Mouse (Mus musculus) hindbrain, embryonic 12.5 days (tissue): ENCODE data around the gene Vmn1r101. TPM values are rescaled to one million over a fixed set of nuclear protein-coding genes. Genes with fewer than 3 reads are reported as not detected.
"Not testable (repeated sequence)": the region's sequence is repeated elsewhere in the genome, so short reads cannot be mapped to it uniquely, and the experiment has no call there.

Experiments used
- ATAC-seq: fragments of 200-750 bp; cut with Nextera tagmentation; 2 replicates; pipeline ENCODE4 v1.8.0; 2017; ENCODE audit warnings: moderate TSS enrichment; ENCODE audit not compliant: low FRiP score
- H3K27ac ChIP-seq: fragments of 300-500 bp; sonication (generic); 2 replicates; pipeline ENCODE4 v1.5.1; 2016; ENCODE audit warnings: mild to moderate bottlenecking
- H3K27me3 ChIP-seq: fragments of 300-500 bp; sonication (generic); 2 replicates; pipeline ENCODE4 v1.6.1; 2016; ENCODE audit warnings: mild to moderate bottlenecking
- H3K36me3 ChIP-seq: fragments of 300-500 bp; sonication (generic); 2 replicates; pipeline ENCODE4 v1.6.1; 2016; ENCODE audit warnings: mild to moderate bottlenecking
- H3K4me1 ChIP-seq: fragments of 300-500 bp; sonication (generic); 2 replicates; pipeline ENCODE4 v1.6.1; 2016
- H3K4me2 ChIP-seq: fragments of 300-500 bp; sonication (generic); replicated peaks from 2 replicates; pipeline ENCODE4 v1.6.1; 2016; ENCODE audit warnings: mild to moderate bottlenecking
- H3K4me3 ChIP-seq: fragments of 300-500 bp; sonication (generic); 2 replicates; pipeline ENCODE4 v1.5.1; 2016; ENCODE audit warnings: mild to moderate bottlenecking
- H3K9ac ChIP-seq: fragments of 300-500 bp; sonication (generic); 2 replicates; pipeline ENCODE4 v1.6.1; 2016; ENCODE audit warnings: mild to moderate bottlenecking, moderate library complexity
- H3K9me3 ChIP-seq: fragments of 300-500 bp; sonication (generic); replicated peaks from 2 replicates; pipeline ENCODE4 v1.6.1; 2016; ENCODE audit warnings: mild to moderate bottlenecking
- WGBS: fragments of 180-500 bp; shearing (Covaris S2); methylation state at CpG from one replicate; pipeline ENCODE4 v1.1.7; 2016; 5-methylcytosine and 5-hydroxymethylcytosine counted together
- polyA plus RNA-seq: library from polyadenylated mRNA; unstranded; fragments of >200 nt; fragmentation: Nextera tagmentation; extraction: Ambion mirVana; gene quantifications from 2 replicates; pipeline ENCODE4 v1.2.1, GENCODE M21; 2016

Gene Vmn1r101
- polyA plus RNA-seq, result not detected in 2 replicates

DNA sequence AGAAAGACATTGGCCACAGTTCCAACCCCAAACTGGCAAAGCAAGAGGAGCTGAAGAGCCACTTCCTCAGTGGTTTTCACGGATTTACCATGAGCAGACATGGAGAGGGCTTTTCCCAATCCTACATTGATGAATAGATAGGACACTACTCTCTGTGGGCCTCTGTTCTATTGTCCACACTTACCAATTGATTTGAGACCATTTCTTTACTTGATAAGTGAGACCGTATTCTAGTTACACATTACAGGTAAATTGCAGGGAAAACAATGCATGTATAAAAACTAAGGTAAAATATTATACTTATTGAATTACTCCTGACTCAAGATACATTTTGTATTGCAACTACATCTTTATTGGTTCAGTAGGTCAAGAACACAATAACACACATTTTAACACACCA is at the start of gene Vmn1r101:
Gene Vmn1r101, minus strand, starts transcription at position 101 of the 400 bp plus-strand sequence.
- no CpG with 5 or more reads among the region's 2 CpGs for WGBS

DNA sequence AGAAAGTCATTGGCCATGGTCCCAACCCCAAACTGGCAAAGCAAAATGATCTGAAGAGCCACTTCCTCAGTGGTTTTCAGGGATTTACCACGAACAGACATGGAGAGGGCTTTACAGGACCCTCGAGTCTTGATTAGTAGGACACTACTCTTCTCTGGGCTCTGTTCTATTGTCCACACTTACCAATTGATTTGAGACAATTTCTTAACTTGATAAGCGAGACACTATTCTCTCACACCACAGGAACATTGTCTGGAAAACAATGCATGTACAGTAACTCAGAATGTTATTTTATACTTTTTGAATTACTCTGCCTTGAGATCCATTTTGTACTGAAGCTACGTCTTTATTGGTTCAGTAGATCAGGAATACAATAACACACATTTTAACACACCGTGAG is 32.4 kb upstream of the Vmn1r101 start, which contains the start of gene Gm10670:
Gene Gm10670, minus strand, starts transcription at position 101 of the 400 bp plus-strand sequence.
- H3K4me2 ChIP-seq, H3K4me1 ChIP-seq, H3K27ac ChIP-seq, ATAC-seq, H3K9ac ChIP-seq, H3K27me3 ChIP-seq, H3K36me3 ChIP-seq, H3K9me3 ChIP-seq, H3K4me3 ChIP-seq: not testable (repeated sequence)
- no CpG with 5 or more reads among the region's 5 CpGs for WGBS

More for the DNA sequence above, at the start of gene Vmn1r101:
- not testable (repeated sequence) for H3K4me2 ChIP-seq, H3K9ac ChIP-seq, H3K36me3 ChIP-seq, H3K27me3 ChIP-seq, H3K9me3 ChIP-seq, H3K4me3 ChIP-seq, H3K4me1 ChIP-seq, ATAC-seq, H3K27ac ChIP-seq

DNA sequence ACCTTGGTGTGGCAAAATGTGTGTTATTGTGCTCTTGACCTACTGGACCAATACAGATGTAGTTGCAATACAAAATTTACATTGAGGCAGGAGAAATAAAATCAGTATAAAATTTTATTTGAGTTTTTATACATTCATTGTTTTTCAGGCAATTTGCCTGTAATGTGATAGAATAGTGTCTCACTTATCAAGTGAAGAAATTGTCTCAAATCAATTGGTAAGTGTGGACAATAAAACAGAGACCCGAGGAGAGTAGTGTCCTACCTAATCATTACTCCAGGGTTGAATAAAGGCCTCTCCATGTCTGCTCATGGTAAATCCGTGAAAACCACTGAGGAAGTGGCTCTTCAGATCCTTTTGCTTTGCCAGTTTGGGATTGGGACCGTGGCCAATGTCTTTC is 24.8 kb downstream of the Vmn1r101 start, which contains the start of gene Vmn1r100:
Gene Vmn1r100, plus strand, starts transcription at position 301 of the 400 bp plus-strand sequence.
- WGBS, result no CpG with 5 or more reads among the region's 3 CpGs

More for the DNA sequence above, 24.8 kb downstream of the Vmn1r101 start, which contains the start of gene Vmn1r100:
- not testable (repeated sequence) for H3K27me3 ChIP-seq, H3K4me3 ChIP-seq, H3K4me1 ChIP-seq, H3K27ac ChIP-seq, H3K36me3 ChIP-seq, H3K9me3 ChIP-seq, H3K9ac ChIP-seq, H3K4me2 ChIP-seq, ATAC-seq

Other genes with a start within 250 kb of the Vmn1r101 start
- gene Vmn1r95, start 248.9 kb downstream of the Vmn1r101 start, polyA plus RNA-seq, result not detected in 2 replicates
- not detected in 2 replicates for gene Gm6164, start 237.0 kb downstream of the Vmn1r101 start, polyA plus RNA-seq
- gene Gm4498, start 208.8 kb downstream of the Vmn1r101 start, polyA plus RNA-seq, result not detected in 2 replicates
- gene Gm5890, start 179.8 kb downstream of the Vmn1r101 start, polyA plus RNA-seq, result not detected in 2 replicates
- gene Gm4133, start 108.5 kb downstream of the Vmn1r101 start, polyA plus RNA-seq, result not detected in 2 replicates
- gene Gm5728, start 67.2 kb downstream of the Vmn1r101 start, polyA plus RNA-seq, result not detected in 2 replicates
- gene Vmn1r100, start 24.7 kb downstream of the Vmn1r101 start, polyA plus RNA-seq, result not detected in 2 replicates
- gene Gm10670, start 32.3 kb upstream of the Vmn1r101 start, polyA plus RNA-seq, result not detected in 2 replicates
- not detected in 2 replicates for gene Vmn1r103, start 67.9 kb upstream of the Vmn1r101 start, polyA plus RNA-seq
- gene Vmn1r104, start 91.2 kb upstream of the Vmn1r101 start, polyA plus RNA-seq, result not detected in 2 replicates
- gene Gm5726, start 103.2 kb upstream of the Vmn1r101 start, polyA plus RNA-seq, result not detected in 2 replicates
- not detected in 2 replicates for gene Gm4141, start 133.6 kb upstream of the Vmn1r101 start, polyA plus RNA-seq
- gene Gm4513, start 156.4 kb upstream of the Vmn1r101 start, polyA plus RNA-seq, result not detected in 2 replicates
- gene Vmn1r107, start 226.3 kb upstream of the Vmn1r101 start, polyA plus RNA-seq, result not detected in 2 replicates